Mouse (Mus musculus) stomach, postnatal 0 days (tissue): ENCODE data around the gene Edc3. TPM values are rescaled to one million over a fixed set of nuclear protein-coding genes. Genes with fewer than 3 reads are reported as not detected.
A peak's percentile ranks its signal among the peaks of the same experiment; 100 is the strongest.

ENCODE experiments used
- ATAC-seq: fragments of 200-750 bp; cut with Nextera tagmentation; 2 replicates; pipeline ENCODE4 v1.8.0; 2017; ENCODE audit not compliant: low FRiP score, low TSS enrichment
- DNase-seq: peaks from one replicate; pipeline ENCODE4 v3.0.0-alpha.2; 2016; ENCODE audit warnings: low spot score
- H3K27ac ChIP-seq: fragments of 300-500 bp; sonication (generic); replicated peaks from 2 replicates; pipeline ENCODE4 v1.5.1; 2014; ENCODE audit warnings: mild to moderate bottlenecking, control low read depth
- H3K27me3 ChIP-seq: fragments of 300-500 bp; sonication (generic); 2 replicates; pipeline ENCODE4 v1.6.1; 2014; ENCODE audit warnings: low read length; ENCODE audit not compliant: control insufficient read depth, insufficient read depth
- H3K36me3 ChIP-seq: fragments of 300-500 bp; sonication (generic); 2 replicates; pipeline ENCODE4 v1.6.1; 2014; ENCODE audit warnings: low read length, mixed read lengths; ENCODE audit not compliant: control insufficient read depth, insufficient read depth
- H3K4me1 ChIP-seq: fragments of 300-500 bp; sonication (generic); replicated peaks from 2 replicates; pipeline ENCODE4 v1.6.1; 2014; ENCODE audit warnings: antibody characterized with exemption; ENCODE audit not compliant: control insufficient read depth, insufficient read depth
- H3K4me2 ChIP-seq: fragments of 300-500 bp; sonication (generic); replicated peaks from 2 replicates; pipeline ENCODE4 v1.6.1; 2014; ENCODE audit warnings: low read depth, mild to moderate bottlenecking, control low read depth, moderate library complexity
- H3K4me3 ChIP-seq: fragments of 300-500 bp; sonication (generic); 2 replicates; pipeline ENCODE4 v1.5.1; 2014; ENCODE audit warnings: low read depth, low read length, control low read depth
- H3K9ac ChIP-seq: fragments of 300-500 bp; sonication (generic); 2 replicates; pipeline ENCODE4 v1.6.1; 2014; ENCODE audit warnings: mild to moderate bottlenecking, low read length, control low read depth, mixed read lengths
- H3K9me3 ChIP-seq: fragments of 300-500 bp; sonication (generic); 2 replicates; pipeline ENCODE4 v1.6.1; 2016; ENCODE audit warnings: low read length; ENCODE audit not compliant: control insufficient read depth
- CTCF ChIP-seq: IDR thresholded peaks from 2 replicates; pipeline ENCODE4 v1.5.1; 2016; ENCODE audit warnings: antibody characterized with exemption, low read depth, mild to moderate bottlenecking, moderate library complexity
- EP300 ChIP-seq: optimal IDR thresholded peaks from 2 replicates; pipeline ENCODE3; 2016; ENCODE audit warnings: antibody characterized with exemption
- WGBS: fragments of 180-500 bp; shearing (Covaris S2); extraction: QIAGEN DNeasy Blood & Tissue Kit; methylation state at CpG from one replicate; pipeline ENCODE4 v1.1.7; 2014; 5-methylcytosine and 5-hydroxymethylcytosine counted together
- polyA plus RNA-seq: library from polyadenylated mRNA; unstranded; fragments of >200 nt; fragmentation: Nextera tagmentation; extraction: Ambion mirVana; gene quantifications from 2 replicates; pipeline ENCODE4 v1.2.1, GENCODE M21; 2015

The Edc3 gene
- polyA plus RNA-seq, 1 experiment from 2014 or later: 13.6 TPM

DNA sequence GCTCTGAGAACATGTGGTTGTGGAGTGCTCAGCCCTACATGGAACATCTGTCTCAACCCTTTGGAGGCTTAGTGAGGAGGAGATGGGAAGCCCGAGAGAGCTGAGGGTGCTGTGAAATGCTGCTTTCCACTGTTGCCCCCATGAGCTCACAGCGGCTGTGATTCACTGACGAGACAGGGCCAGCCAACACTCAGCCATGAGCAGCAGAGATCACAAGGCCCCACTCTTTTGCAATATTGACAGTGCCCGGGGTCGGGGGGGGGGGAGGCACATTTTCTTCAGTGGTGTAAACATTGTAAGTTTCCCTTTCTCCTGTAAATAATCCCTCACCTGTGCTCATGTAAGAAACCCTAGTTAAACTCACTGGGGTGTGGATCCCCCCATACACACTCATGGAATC lies 36.8 kb upstream of the Edc3 start:
- Histone ChIP-seq H3K9me3 (no peaks in the 10 kb centered on the region), H3K4me3 (no peak overlapping the region), H3K27me3 (no peaks in the 10 kb centered on the region), H3K27ac (no peak overlapping the region), H3K36me3 (no peaks in the 10 kb centered on the region), H3K9ac (no peak overlapping the region), H3K4me2 (no peak overlapping the region), H3K4me1 (no peaks in the 10 kb centered on the region)
- ATAC-seq: no peak
- WGBS: 69% methylated on average over 5 of the region's 5 CpGs
- TF ChIP-seq CTCF (no peak), EP300 (no peak)
- DNase-seq: no peak

DNA sequence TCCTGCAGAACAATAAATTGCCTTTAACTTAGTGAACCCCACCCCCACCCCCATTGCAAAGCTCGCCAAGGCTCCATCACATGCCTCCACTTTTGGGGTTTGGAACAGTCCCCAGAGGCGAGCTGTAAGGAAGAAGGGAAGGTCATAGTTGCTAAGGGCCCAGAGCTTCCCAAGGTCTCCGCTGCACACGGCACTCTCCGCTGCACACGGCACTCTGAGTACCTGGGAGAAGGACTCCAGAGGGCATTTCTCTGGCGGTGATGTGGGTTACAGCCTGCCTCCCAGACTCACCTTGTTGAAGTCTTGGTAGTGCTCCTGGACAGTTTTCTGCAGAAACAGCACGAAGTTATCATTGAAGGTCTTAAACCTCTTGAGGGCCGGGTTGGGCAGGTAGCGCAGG lies 26.9 kb upstream of the Edc3 start:
- Histone ChIP-seq H3K9me3 (no peaks in the 10 kb centered on the region), H3K4me2 (no peak overlapping the region), H3K4me3 (no peak overlapping the region), H3K27ac (no peak overlapping the region), H3K4me1 (no peaks in the 10 kb centered on the region), H3K36me3 (no peaks in the 10 kb centered on the region), H3K9ac (no peak overlapping the region), H3K27me3 (no peaks in the 10 kb centered on the region)
- 0 out of 2 replicates have a peak, but pooled peaks have one; percentile 18 for ATAC-seq
- 84% methylated on average over 10 of the region's 10 CpGs for WGBS
- no peak for TF ChIP-seq CTCF
- no peak for TF ChIP-seq EP300
- DNase-seq: no peak

- H3K4me2 ChIP-seq: no peak within 1 kb of the TSS
- no peak within 1 kb of the TSS for H3K9ac ChIP-seq
- H3K9me3 ChIP-seq: no peaks in the 10 kb centered on the region
- no peak for TF ChIP-seq CTCF
- TF ChIP-seq EP300: no peak
- no peaks in the 10 kb centered on the region for H3K4me1 ChIP-seq
- no peaks in the 10 kb centered on the region for H3K36me3 ChIP-seq
- 67% methylated on average over 5 of the region's 5 CpGs for WGBS
- ATAC-seq: no peak
- DNase-seq: no peak
- no peaks in the 10 kb centered on the region for H3K27me3 ChIP-seq
- no peak within 1 kb of the TSS for H3K4me3 ChIP-seq
- H3K27ac ChIP-seq: no peak within 1 kb of the TSS
These were observed 24.8 kb upstream of the Edc3 start, which contains the start of gene Cyp1a2 for GRCm38 (mm10) chr9:57683520-57683919. Gene Cyp1a2, minus strand, starts transcription at chr9:57683703.

DNA sequence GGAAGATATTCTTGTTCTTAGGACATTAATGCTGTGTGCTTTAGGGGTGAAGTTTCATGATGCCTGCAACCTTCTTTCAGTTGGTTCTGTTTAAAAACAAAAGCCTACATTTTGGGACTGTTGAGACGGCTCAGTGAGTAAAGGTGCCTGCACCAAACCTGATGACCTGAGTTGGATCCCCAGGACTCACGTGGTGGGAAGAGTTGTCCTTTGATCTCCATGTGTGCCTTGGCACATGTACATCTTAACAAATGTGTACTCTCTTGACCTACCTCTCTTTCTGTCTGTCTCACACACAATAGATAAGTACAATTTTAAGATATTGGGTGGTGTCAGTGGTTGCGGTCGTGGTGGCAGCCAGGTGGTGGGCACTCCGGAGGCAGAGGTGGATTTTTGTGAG lies 22.3 kb upstream of the Edc3 start:
- Histone ChIP-seq H3K4me3 (no peak overlapping the region), H3K9me3 (no peaks in the 10 kb centered on the region), H3K27ac (no peak overlapping the region), H3K4me2 (no peak overlapping the region), H3K9ac (no peak overlapping the region), H3K36me3 (no peaks in the 10 kb centered on the region), H3K27me3 (no peaks in the 10 kb centered on the region), H3K4me1 (no peaks in the 10 kb centered on the region)
- ATAC-seq (no peak), DNase-seq (no peak)
- WGBS: 74% methylated on average over 5 of the region's 5 CpGs
- TF ChIP-seq EP300: no peak
- no peak for TF ChIP-seq CTCF

- no peak within 1 kb of the TSS for H3K27ac ChIP-seq
- 86% methylated on average over 2 of the region's 2 CpGs for WGBS
- DNase-seq (no peak), ATAC-seq (no peak)
- no peaks in the 10 kb centered on the region for H3K27me3 ChIP-seq
- H3K9me3 ChIP-seq: no peaks in the 10 kb centered on the region
- H3K36me3 ChIP-seq: no peaks in the 10 kb centered on the region
- no peak within 1 kb of the TSS for H3K9ac ChIP-seq
- no peaks in the 10 kb centered on the region for H3K4me1 ChIP-seq
- no peak within 1 kb of the TSS for H3K4me3 ChIP-seq
- H3K4me2 ChIP-seq: no peak within 1 kb of the TSS
- TF ChIP-seq EP300 (no peak), CTCF (no peak)
These were observed 20.6 kb upstream of the Edc3 start, which contains the start of gene Cyp1a1 for GRCm38 (mm10) chr9:57687751-57688150. Gene Cyp1a1, plus strand, starts transcription at chr9:57687928.

- no peak overlapping the region for H3K4me2 ChIP-seq
- H3K9ac ChIP-seq: no peak overlapping the region
- no peak overlapping the region for H3K27ac ChIP-seq
- ATAC-seq (no peak), DNase-seq (peak; percentile 33)
- H3K4me3 ChIP-seq: no peak overlapping the region
- H3K27me3 ChIP-seq: no peaks in the 10 kb centered on the region
- TF ChIP-seq EP300: no peak
- TF ChIP-seq CTCF: peak; percentile 62
- no peaks in the 10 kb centered on the region for H3K4me1 ChIP-seq
- H3K36me3 ChIP-seq: no peaks in the 10 kb centered on the region
- H3K9me3 ChIP-seq: no peaks in the 10 kb centered on the region
- WGBS: 16% methylated on average over 2 of the region's 2 CpGs
These were observed 20.2 kb upstream of the Edc3 start for GRCm38 (mm10) chr9:57688158-57688557.
